Mouse (Mus musculus): Measurements from ENCODE around the gene Tmem207. TPM values are rescaled to one million over a fixed set of nuclear protein-coding genes. Genes with fewer than 3 reads are reported as not detected.
"Not testable (repeated sequence)": the region's sequence is repeated elsewhere in the genome, so short reads cannot be mapped to it uniquely, and the experiment has no call there.

Gene Tmem207
- polyA plus RNA-seq, 1 experiment from 2014 or later = not detected

DNA sequence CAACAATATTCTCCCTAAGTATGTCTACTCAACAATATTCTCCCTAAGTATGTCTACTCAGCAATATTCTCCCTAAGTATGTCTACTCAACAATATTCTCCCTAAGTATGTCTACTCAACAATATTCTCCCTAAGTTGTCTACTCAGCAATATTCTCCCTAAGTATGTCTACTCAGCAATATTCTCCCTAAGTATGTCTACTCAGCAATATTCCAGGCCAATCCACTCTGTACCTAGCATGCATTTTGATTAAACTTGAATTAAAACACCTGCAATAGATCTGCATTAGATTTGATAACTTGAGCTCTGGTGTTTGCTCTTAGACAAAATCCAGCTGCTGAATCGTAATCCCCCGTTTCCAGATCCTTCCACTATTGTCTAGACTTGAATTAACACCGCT, 26.9 kb downstream of the Tmem207 start:
- not testable (repeated sequence) for H3K9me3 ChIP-seq (replicated peaks; ENCODE audit: control insufficient read depth, low read length); H3K4me2 ChIP-seq (ENCODE audit: low read depth, low read length); H3K27me3 ChIP-seq (ENCODE audit: control insufficient read depth, insufficient read depth, low read length); H3K4me1 ChIP-seq (ENCODE audit: control insufficient read depth, insufficient read depth, low read length); H3K27ac ChIP-seq (ENCODE audit: low read length); H3K9ac ChIP-seq (ENCODE audit: low read length); ATAC-seq (ENCODE audit: insufficient read depth, low FRiP score); H3K36me3 ChIP-seq (ENCODE audit: control insufficient read depth, insufficient read depth, low read length); H3K4me3 ChIP-seq (replicated peaks; ENCODE audit: low read length)
- WGBS = 58% methylated on average over 3 of the region's 3 CpGs

DNA sequence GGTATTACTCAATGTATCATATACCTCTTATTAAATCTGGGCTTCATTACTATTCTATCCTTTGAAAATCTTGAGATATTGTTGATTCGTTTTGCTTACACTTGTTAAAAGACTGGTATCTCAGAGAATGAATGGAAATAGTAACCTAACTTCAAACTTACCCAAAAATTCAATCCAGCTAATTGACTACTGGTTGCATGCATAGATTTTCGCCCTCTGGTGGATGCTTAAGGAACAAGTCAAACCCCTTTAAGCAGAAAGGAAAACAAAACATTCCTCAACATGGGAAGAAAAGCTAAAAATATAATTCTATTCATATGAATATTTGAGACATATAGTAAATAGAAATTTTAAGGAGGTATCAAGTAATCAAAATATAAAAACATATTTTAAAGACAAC, 30.8 kb downstream of the Tmem207 start:
- Histone ChIP-seq H3K27ac (ENCODE audit: low read length) (no peak overlapping the region), H3K9ac (ENCODE audit: low read length) (no peak overlapping the region), H3K36me3 (ENCODE audit: control insufficient read depth, insufficient read depth, low read length) (no peaks in the 10 kb centered on the region), H3K27me3 (ENCODE audit: control insufficient read depth, insufficient read depth, low read length) (no peaks in the 10 kb centered on the region), H3K4me2 (ENCODE audit: low read depth, low read length) (no peak overlapping the region), H3K9me3 (replicated peaks; ENCODE audit: control insufficient read depth, low read length) (no peaks in the 10 kb centered on the region), H3K4me3 (replicated peaks; ENCODE audit: low read length) (no peak overlapping the region), H3K4me1 (ENCODE audit: control insufficient read depth, insufficient read depth, low read length) (no peaks in the 10 kb centered on the region)
- ATAC-seq (ENCODE audit: insufficient read depth, low FRiP score) = no peak
- 10% methylated on average over 2 of the region's 2 CpGs for WGBS

DNA sequence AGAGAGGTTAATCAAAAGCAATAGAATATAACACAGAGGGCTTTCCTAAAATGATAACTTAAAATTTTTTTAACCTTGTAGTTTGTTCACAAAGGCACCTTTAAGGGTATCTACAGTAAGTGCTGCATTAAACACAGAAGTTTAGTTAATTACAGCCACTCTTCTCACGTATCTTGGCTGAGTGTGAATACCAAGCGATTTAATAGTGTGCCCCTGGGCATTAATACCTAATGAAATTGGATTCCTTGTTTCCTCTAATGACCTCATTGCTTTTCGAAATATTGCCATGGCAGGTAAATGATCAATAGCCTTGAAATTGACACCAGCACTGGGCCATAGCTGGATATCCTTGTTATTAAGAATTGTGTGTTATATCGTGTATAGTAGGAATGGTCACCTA, 55.3 kb downstream of the Tmem207 start:
- Histone ChIP-seq H3K9ac (ENCODE audit: low read length) (no peak overlapping the region), H3K4me1 (ENCODE audit: control insufficient read depth, insufficient read depth, low read length) (no peaks in the 10 kb centered on the region), H3K4me3 (replicated peaks; ENCODE audit: low read length) (no peak overlapping the region), H3K27ac (ENCODE audit: low read length) (no peak overlapping the region), H3K27me3 (ENCODE audit: control insufficient read depth, insufficient read depth, low read length) (no peaks in the 10 kb centered on the region), H3K36me3 (ENCODE audit: control insufficient read depth, insufficient read depth, low read length) (no peaks in the 10 kb centered on the region), H3K9me3 (replicated peaks; ENCODE audit: control insufficient read depth, low read length) (no peaks in the 10 kb centered on the region), H3K4me2 (ENCODE audit: low read depth, low read length) (no peak overlapping the region)
- ATAC-seq (ENCODE audit: insufficient read depth, low FRiP score) = no peak
- WGBS = 84% methylated on average over 4 of the region's 4 CpGs

DNA sequence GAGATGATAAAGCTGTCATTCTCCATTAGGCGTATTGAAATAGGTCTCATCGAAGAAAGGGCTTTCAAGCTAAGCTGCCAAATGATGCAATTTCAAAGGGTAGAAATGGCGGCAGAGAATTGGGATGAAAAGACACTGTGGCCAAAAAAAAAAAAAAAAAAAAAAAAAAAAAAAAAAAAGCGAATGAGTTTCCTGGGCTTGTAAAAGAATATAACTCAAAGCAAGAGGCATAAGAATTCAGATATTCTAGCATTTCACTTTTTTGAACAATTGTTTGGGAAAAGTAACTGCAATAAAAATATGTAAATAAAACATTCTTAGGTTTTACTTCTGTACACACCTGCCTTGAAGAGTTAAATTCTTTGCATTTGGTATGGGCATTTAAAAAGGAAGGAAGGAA, 60.0 kb downstream of the Tmem207 start:
- Histone ChIP-seq H3K9me3 (replicated peaks; ENCODE audit: control insufficient read depth, low read length) (no peaks in the 10 kb centered on the region), H3K4me2 (ENCODE audit: low read depth, low read length) (no peak overlapping the region), H3K27me3 (ENCODE audit: control insufficient read depth, insufficient read depth, low read length) (no peaks in the 10 kb centered on the region), H3K9ac (ENCODE audit: low read length) (no peak overlapping the region), H3K27ac (ENCODE audit: low read length) (no peak overlapping the region), H3K36me3 (ENCODE audit: control insufficient read depth, insufficient read depth, low read length) (no peaks in the 10 kb centered on the region), H3K4me3 (replicated peaks; ENCODE audit: low read length) (no peak overlapping the region), H3K4me1 (ENCODE audit: control insufficient read depth, insufficient read depth, low read length) (no peaks in the 10 kb centered on the region)
- WGBS = 84% methylated on average over 4 of the region's 4 CpGs
- ATAC-seq (ENCODE audit: insufficient read depth, low FRiP score) = no peak

DNA sequence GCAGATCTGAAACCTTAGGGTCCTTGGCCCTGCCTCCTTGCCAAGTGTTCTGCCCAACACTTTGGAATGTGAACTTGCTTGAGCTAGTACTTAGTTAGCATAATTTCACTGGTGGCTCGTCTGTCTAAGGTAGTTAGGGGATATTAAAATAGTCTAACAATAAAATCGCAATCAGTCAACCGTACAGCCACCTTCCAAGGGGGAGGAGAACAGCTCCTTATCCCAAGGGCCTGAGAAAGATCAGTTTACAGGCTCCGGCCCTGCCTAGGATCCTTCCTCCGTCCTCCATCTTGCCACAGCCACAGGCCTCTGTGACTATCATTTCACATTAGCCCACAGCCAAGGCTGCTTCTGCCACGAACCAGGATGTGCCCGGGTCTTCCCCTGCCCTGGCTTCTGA, 63.7 kb downstream of the Tmem207 start, which contains the start of gene Cldn16:
Gene Cldn16, plus strand, starts transcription at position 301 of the 400 bp plus-strand sequence.
- WGBS = 74% methylated on average over 7 of the region's 7 CpGs
- Histone ChIP-seq H3K9ac (ENCODE audit: low read length) (no peak within 1 kb of the TSS), H3K9me3 (replicated peaks; ENCODE audit: control insufficient read depth, low read length) (no peaks in the 10 kb centered on the region), H3K4me1 (ENCODE audit: control insufficient read depth, insufficient read depth, low read length) (no peaks in the 10 kb centered on the region), H3K27me3 (ENCODE audit: control insufficient read depth, insufficient read depth, low read length) (no peaks in the 10 kb centered on the region), H3K27ac (ENCODE audit: low read length) (no peak within 1 kb of the TSS), H3K4me2 (ENCODE audit: low read depth, low read length) (no peak within 1 kb of the TSS), H3K4me3 (replicated peaks; ENCODE audit: low read length) (no peak within 1 kb of the TSS), H3K36me3 (ENCODE audit: control insufficient read depth, insufficient read depth, low read length) (no peaks in the 10 kb centered on the region)
- ATAC-seq (ENCODE audit: insufficient read depth, low FRiP score) = no peak

DNA sequence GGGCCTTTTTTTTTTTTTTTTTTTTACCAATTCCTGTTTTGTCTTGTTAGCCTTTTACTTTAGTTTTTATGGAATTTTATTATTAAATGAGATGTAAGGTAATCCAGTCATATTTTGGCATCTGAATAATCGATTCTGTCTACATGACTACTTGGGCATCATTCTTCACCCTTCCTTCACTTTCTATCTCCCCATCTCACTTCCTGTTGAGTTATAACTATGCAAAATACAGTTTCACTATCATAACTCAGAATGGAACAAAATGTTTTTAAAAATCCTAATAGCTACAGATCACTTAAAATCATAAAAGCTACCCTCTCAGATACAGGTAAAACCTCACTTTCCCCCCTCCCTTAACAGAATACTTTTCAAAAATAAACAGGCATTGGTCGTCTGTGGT, 70.4 kb downstream of the Tmem207 start:
- no peaks in the 10 kb centered on the region for H3K27me3 ChIP-seq (ENCODE audit: control insufficient read depth, insufficient read depth, low read length)
- H3K27ac ChIP-seq (ENCODE audit: low read length) = no peak overlapping the region
- H3K4me1 ChIP-seq (ENCODE audit: control insufficient read depth, insufficient read depth, low read length) = no peaks in the 10 kb centered on the region
- no peak overlapping the region for H3K4me2 ChIP-seq (ENCODE audit: low read depth, low read length)
- H3K9ac ChIP-seq (ENCODE audit: low read length) = no peak overlapping the region
- H3K36me3 ChIP-seq (ENCODE audit: control insufficient read depth, insufficient read depth, low read length) = no peaks in the 10 kb centered on the region
- H3K4me3 ChIP-seq (replicated peaks; ENCODE audit: low read length) = no peak overlapping the region
- WGBS = 75% methylated on average over 2 of the region's 2 CpGs
- no peaks in the 10 kb centered on the region for H3K9me3 ChIP-seq (replicated peaks; ENCODE audit: control insufficient read depth, low read length)
- ATAC-seq (ENCODE audit: insufficient read depth, low FRiP score) = no peak

DNA sequence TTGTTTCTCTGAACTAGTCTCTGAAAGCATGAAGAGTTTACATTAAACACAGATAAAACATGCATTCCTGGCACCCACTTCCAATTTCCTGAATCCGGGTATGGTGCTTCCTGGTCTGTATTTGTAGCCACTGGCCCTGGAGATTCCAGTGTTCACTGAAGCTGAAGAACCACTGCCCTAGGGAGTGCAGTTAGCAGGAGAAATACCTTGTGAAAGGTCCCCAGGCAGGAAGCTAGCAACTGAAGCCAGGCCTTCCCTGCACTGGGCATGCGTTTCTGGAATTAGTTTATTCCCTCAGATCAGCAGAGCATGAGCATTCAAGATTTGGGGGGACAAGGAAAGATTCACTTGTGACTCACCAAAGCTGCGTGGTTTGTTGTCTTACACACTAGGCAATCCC, 72.4 kb downstream of the Tmem207 start:
- H3K27me3 ChIP-seq (ENCODE audit: control insufficient read depth, insufficient read depth, low read length) = no peaks in the 10 kb centered on the region
- no peak overlapping the region for H3K4me3 ChIP-seq (replicated peaks; ENCODE audit: low read length)
- ATAC-seq (ENCODE audit: insufficient read depth, low FRiP score) = no peak
- H3K36me3 ChIP-seq (ENCODE audit: control insufficient read depth, insufficient read depth, low read length) = no peaks in the 10 kb centered on the region
- H3K4me1 ChIP-seq (ENCODE audit: control insufficient read depth, insufficient read depth, low read length) = no peaks in the 10 kb centered on the region
- 46% methylated on average over 3 of the region's 3 CpGs for whole genome bisulfite sequencing
- H3K9me3 ChIP-seq (replicated peaks; ENCODE audit: control insufficient read depth, low read length) = no peaks in the 10 kb centered on the region
- no peak overlapping the region for H3K9ac ChIP-seq (ENCODE audit: low read length)
- no peak overlapping the region for H3K27ac ChIP-seq (ENCODE audit: low read length)
- H3K4me2 ChIP-seq (ENCODE audit: low read depth, low read length) = no peak overlapping the region

Other genes with a start within 250 kb of the Tmem207 start
- gene Cldn1, start 154.9 kb downstream of the Tmem207 start, polyA plus RNA-seq (2015; fragmentation: Nextera tagmentation; extraction: Ambion mirVana) = 14.4 and 15.3 TPM in 2 replicates
- gene Cldn16, start 63.6 kb downstream of the Tmem207 start, polyA plus RNA-seq (2015; fragmentation: Nextera tagmentation; extraction: Ambion mirVana) = not detected in 2 replicates
- 9.0 and 10.2 TPM in 2 replicates for gene Il1rap, start 54.9 kb upstream of the Tmem207 start, polyA plus RNA-seq (2015; fragmentation: Nextera tagmentation; extraction: Ambion mirVana)

Measured in stomach, embryonic 16.5 days (tissue).